Comparison of ENCODE assay signal across 8 mouse cellular contexts in genomic region chr7:111778212-111778611, GRCm38 (mm10). TPM values are rescaled to one million over a fixed set of nuclear protein-coding genes. Genes with fewer than 3 reads are reported as not detected.
DNase-seq lines count a peak whose midpoint lies in the region; ATAC-seq lines count a peak whose summit lies in the region.

No protein-coding gene starts in this region.

- no peak for ATAC-seq in forebrain, embryonic 11.5 days (replicated peaks; ENCODE audit: low FRiP score)
- ATAC-seq in intestine, embryonic 16.5 days, result no peak

- H3K9me3 ChIP-seq in forebrain, embryonic 11.5 days (ENCODE audit: control insufficient read depth, low read length), result no peaks in the 10 kb centered on the region
- H3K9me3 ChIP-seq in intestine, embryonic 16.5 days (ENCODE audit: control insufficient read depth, low read length), result no peaks in the 10 kb centered on the region
- H3K9me3 ChIP-seq in midbrain, embryonic 10.5 days (replicated peaks), result no peaks in the 10 kb centered on the region

- H3K4me3 ChIP-seq in forebrain, embryonic 11.5 days (ENCODE audit: low read depth, low read length), result no peak overlapping the region
- H3K4me3 ChIP-seq in intestine, embryonic 16.5 days (ENCODE audit: low read length), result peak overlapping the region; percentile 58
- H3K4me3 ChIP-seq in midbrain, embryonic 10.5 days, result peak overlapping the region; percentile 67

- DNase-seq in adrenal gland, adult 2 months, result peak; percentile 11
- no peak for DNase-seq in adrenal gland, postnatal 4 days (ENCODE audit: low spot score in 2 of 2)
- no peak for DNase-seq in forebrain, embryonic 11.5 days (ENCODE audit: low spot score)
- DNase-seq in midbrain, embryonic 10.5 days (ENCODE audit: low spot score), result no peak
- DNase-seq in right cerebral cortex, postnatal 14 days, result no peak
- no peak for DNase-seq in natural killer cell, adult 2 months (ENCODE audit: low spot score in 2 of 2)
- no peak for DNase-seq in spleen, postnatal 14 days (ENCODE audit: low spot score in 2 of 2)

- WGBS in forebrain, embryonic 11.5 days, result 75% methylated on average over 7 of the region's 7 CpGs
- WGBS in intestine, embryonic 16.5 days, result 73% methylated on average over 7 of the region's 7 CpGs
- 77% methylated on average over 7 of the region's 7 CpGs for WGBS in midbrain, embryonic 10.5 days

- 0 out of 2 replicates have a peak overlapping the region, but pooled peaks have one; percentile 11 for H3K4me2 ChIP-seq in forebrain, embryonic 11.5 days (ENCODE audit: low read depth, low read length, severe bottlenecking)
- peak overlapping the region; percentile 96 for H3K4me2 ChIP-seq in intestine, embryonic 16.5 days (ENCODE audit: low read depth, low read length)

- H3K27me3 ChIP-seq in forebrain, embryonic 11.5 days (ENCODE audit: control insufficient read depth, insufficient read depth, low read length), result peaks cover 8% of the 10 kb centered on the region
- no peaks in the 10 kb centered on the region for H3K27me3 ChIP-seq in intestine, embryonic 16.5 days (replicated peaks; ENCODE audit: control insufficient read depth, insufficient read depth, low read length)
- H3K27me3 ChIP-seq in midbrain, embryonic 10.5 days (ENCODE audit: low read depth, poor library complexity, severe bottlenecking), result peaks cover 45% of the 10 kb centered on the region

- H3K27ac ChIP-seq in forebrain, embryonic 11.5 days (ENCODE audit: low read depth, low read length), result no peak overlapping the region
- H3K27ac ChIP-seq in intestine, embryonic 16.5 days (ENCODE audit: low read length), result no peak overlapping the region
- no peak overlapping the region for H3K27ac ChIP-seq in midbrain, embryonic 10.5 days (replicated peaks)

- H3K36me3 ChIP-seq in forebrain, embryonic 11.5 days (ENCODE audit: control insufficient read depth, insufficient read depth, low read length), result no peaks in the 10 kb centered on the region
- no peaks in the 10 kb centered on the region for H3K36me3 ChIP-seq in intestine, embryonic 16.5 days (ENCODE audit: control insufficient read depth, insufficient read depth, low read length)
- no peaks in the 10 kb centered on the region for H3K36me3 ChIP-seq in midbrain, embryonic 10.5 days

- no peak overlapping the region for H3K9ac ChIP-seq in forebrain, embryonic 11.5 days (ENCODE audit: low read length)
- H3K9ac ChIP-seq in intestine, embryonic 16.5 days (ENCODE audit: low read depth, low read length), result peak overlapping the region; percentile 66; the same call in 1 of the 2 replicates

- peaks cover 2% of the 10 kb centered on the region; the same call in 1 of the 2 replicates for H3K4me1 ChIP-seq in forebrain, embryonic 11.5 days (replicated peaks; ENCODE audit: control insufficient read depth, insufficient read depth, low read length)
- H3K4me1 ChIP-seq in intestine, embryonic 16.5 days (ENCODE audit: control insufficient read depth, insufficient read depth, low read length), result peaks cover 5% of the 10 kb centered on the region
- peaks cover 24% of the 10 kb centered on the region for H3K4me1 ChIP-seq in midbrain, embryonic 10.5 days

RNA-seq across cellular contexts. Expression of gene Galnt18, which starts 1.6 kb away (rescaled TPM):
- 10 to 100 TPM; 11.6 to 18.3 TPM for total RNA-seq in adrenal gland, adult 2 months (2021)
- polyA plus RNA-seq in adrenal gland, adult 2 months (2012; rRNA removed), result 20.5 and 22.3 TPM in 2 replicates
- 10 to 100 TPM; 27.9 to 33.5 TPM for total RNA-seq in adrenal gland, postnatal 4 days (2021)
- 4.5 and 4.9 TPM in 2 replicates for polyA plus RNA-seq in forebrain, embryonic 11.5 days (2014; fragmentation: Nextera tagmentation; extraction: Ambion mirVana)
- polyA plus RNA-seq in intestine, embryonic 16.5 days (2015; fragmentation: Nextera tagmentation; extraction: Ambion mirVana), result 17.6 and 18.7 TPM in 2 replicates
- 6.6 and 6.8 TPM in 2 replicates for polyA plus RNA-seq in midbrain, embryonic 10.5 days (2016; fragmentation: Nextera tagmentation; extraction: Ambion mirVana)
